Mouse (Mus musculus): ENCODE measurements around the gene Morn3. TPM values are rescaled to one million over a fixed set of nuclear protein-coding genes. Genes with fewer than 3 reads are reported as not detected.

Morn3 gene
- polyA plus RNA-seq (2015; fragmentation: Nextera tagmentation; extraction: Ambion mirVana) = 1.7 TPM in 1 of 2 replicates, not detected in the other

- no peak for ATAC-seq
- H3K9ac ChIP-seq (replicated peaks; ENCODE audit: low read depth, low read length) = no peak within 1 kb of the TSS
- no peak within 1 kb of the TSS for H3K4me3 ChIP-seq (replicated peaks; ENCODE audit: low read length)
- no peaks in the 10 kb centered on the region for H3K27me3 ChIP-seq (replicated peaks; ENCODE audit: control insufficient read depth, insufficient read depth, low read length)
- WGBS = 87% methylated on average over 3 of the region's 3 CpGs
- H3K36me3 ChIP-seq (ENCODE audit: control insufficient read depth, insufficient read depth) = no peaks in the 10 kb centered on the region
- no peak within 1 kb of the TSS for H3K27ac ChIP-seq (ENCODE audit: low read length)
- H3K9me3 ChIP-seq (ENCODE audit: control insufficient read depth, low read length) = 0 out of 2 replicates have a peak, but pooled peaks cover 2% of the 10 kb centered on the region
- H3K4me1 ChIP-seq (replicated peaks; ENCODE audit: control insufficient read depth, insufficient read depth, low read length) = peaks cover 4% of the 10 kb centered on the region
- no peak within 1 kb of the TSS for H3K4me2 ChIP-seq (ENCODE audit: low read length)
These were observed at the start of gene Morn3 for GRCm38 (mm10) chr5:123046916-123047315. TSS of gene Morn3 (minus strand) at chr5:123047016.

- WGBS = 93% methylated on average over 8 of the region's 8 CpGs
- H3K4me3 ChIP-seq (replicated peaks; ENCODE audit: low read length) = no peak overlapping the region
- no peaks in the 10 kb centered on the region for H3K9me3 ChIP-seq (ENCODE audit: control insufficient read depth, low read length)
- no peak overlapping the region for H3K27ac ChIP-seq (ENCODE audit: low read length)
- H3K27me3 ChIP-seq (replicated peaks; ENCODE audit: control insufficient read depth, insufficient read depth, low read length) = no peaks in the 10 kb centered on the region
- no peak overlapping the region for H3K9ac ChIP-seq (replicated peaks; ENCODE audit: low read depth, low read length)
- no peaks in the 10 kb centered on the region for H3K4me1 ChIP-seq (replicated peaks; ENCODE audit: control insufficient read depth, insufficient read depth, low read length)
- no peak for ATAC-seq
- no peak overlapping the region for H3K4me2 ChIP-seq (ENCODE audit: low read length)
- peaks cover 3% of the 10 kb centered on the region; the same call in 1 of the 2 replicates for H3K36me3 ChIP-seq (ENCODE audit: control insufficient read depth, insufficient read depth)
These were observed 49.5 kb upstream of the Morn3 start for GRCm38 (mm10) chr5:123096299-123096698.

GRCm38 (mm10) chr5:123094238-123094991 lies 47.6 kb upstream of the Morn3 start:
- Histone ChIP-seq H3K4me1 (replicated peaks; ENCODE audit: control insufficient read depth, insufficient read depth, low read length) (no peaks in the 10 kb centered on the region), H3K4me3 (replicated peaks; ENCODE audit: low read length) (no peak overlapping the region), H3K4me2 (ENCODE audit: low read length) (0 out of 2 replicates have a peak overlapping the region, but pooled peaks have one; percentile 7), H3K27me3 (replicated peaks; ENCODE audit: control insufficient read depth, insufficient read depth, low read length) (no peaks in the 10 kb centered on the region), H3K36me3 (ENCODE audit: control insufficient read depth, insufficient read depth) (no peaks in the 10 kb centered on the region; the same call in 1 of the 2 replicates), H3K9ac (replicated peaks; ENCODE audit: low read depth, low read length) (no peak overlapping the region), H3K9me3 (ENCODE audit: control insufficient read depth, low read length) (no peaks in the 10 kb centered on the region), H3K27ac (ENCODE audit: low read length) (no peak overlapping the region)
- 63% methylated on average over 25 of the region's 25 CpGs for WGBS
- no peak for ATAC-seq

GRCm38 (mm10) chr5:123093077-123093633 lies 46.3 kb upstream of the Morn3 start:
- Histone ChIP-seq H3K9ac (replicated peaks; ENCODE audit: low read depth, low read length) (no peak overlapping the region), H3K9me3 (ENCODE audit: control insufficient read depth, low read length) (no peaks in the 10 kb centered on the region), H3K27ac (ENCODE audit: low read length) (no peak overlapping the region), H3K4me2 (ENCODE audit: low read length) (no peak overlapping the region), H3K36me3 (ENCODE audit: control insufficient read depth, insufficient read depth) (no peaks in the 10 kb centered on the region), H3K4me3 (replicated peaks; ENCODE audit: low read length) (no peak overlapping the region), H3K27me3 (replicated peaks; ENCODE audit: control insufficient read depth, insufficient read depth, low read length) (no peaks in the 10 kb centered on the region), H3K4me1 (replicated peaks; ENCODE audit: control insufficient read depth, insufficient read depth, low read length) (no peaks in the 10 kb centered on the region)
- ATAC-seq = no peak
- 84% methylated on average over 14 of the region's 14 CpGs for WGBS

- WGBS = 86% methylated on average over 10 of the region's 10 CpGs
- Histone ChIP-seq H3K4me2 (ENCODE audit: low read length) (no peak overlapping the region), H3K9ac (replicated peaks; ENCODE audit: low read depth, low read length) (no peak overlapping the region), H3K4me1 (replicated peaks; ENCODE audit: control insufficient read depth, insufficient read depth, low read length) (no peaks in the 10 kb centered on the region), H3K36me3 (ENCODE audit: control insufficient read depth, insufficient read depth) (no peaks in the 10 kb centered on the region), H3K27me3 (replicated peaks; ENCODE audit: control insufficient read depth, insufficient read depth, low read length) (no peaks in the 10 kb centered on the region), H3K9me3 (ENCODE audit: control insufficient read depth, low read length) (no peaks in the 10 kb centered on the region), H3K4me3 (replicated peaks; ENCODE audit: low read length) (no peak overlapping the region), H3K27ac (ENCODE audit: low read length) (no peak overlapping the region)
- ATAC-seq = no peak
These were observed 43.9 kb upstream of the Morn3 start for GRCm38 (mm10) chr5:123090560-123091306.

GRCm38 (mm10) chr5:123088784-123089183 lies 42.0 kb upstream of the Morn3 start:
- WGBS = 91% methylated on average over 4 of the region's 4 CpGs
- no peak overlapping the region for H3K4me3 ChIP-seq (replicated peaks; ENCODE audit: low read length)
- H3K9ac ChIP-seq (replicated peaks; ENCODE audit: low read depth, low read length) = no peak overlapping the region
- no peaks in the 10 kb centered on the region for H3K9me3 ChIP-seq (ENCODE audit: control insufficient read depth, low read length)
- H3K4me2 ChIP-seq (ENCODE audit: low read length) = no peak overlapping the region
- H3K27me3 ChIP-seq (replicated peaks; ENCODE audit: control insufficient read depth, insufficient read depth, low read length) = no peaks in the 10 kb centered on the region
- H3K27ac ChIP-seq (ENCODE audit: low read length) = no peak overlapping the region
- no peaks in the 10 kb centered on the region for H3K4me1 ChIP-seq (replicated peaks; ENCODE audit: control insufficient read depth, insufficient read depth, low read length)
- no peak for ATAC-seq
- H3K36me3 ChIP-seq (ENCODE audit: control insufficient read depth, insufficient read depth) = no peaks in the 10 kb centered on the region

- H3K4me1 ChIP-seq (replicated peaks; ENCODE audit: control insufficient read depth, insufficient read depth, low read length) = no peaks in the 10 kb centered on the region
- H3K9ac ChIP-seq (replicated peaks; ENCODE audit: low read depth, low read length) = no peak overlapping the region
- no peaks in the 10 kb centered on the region for H3K36me3 ChIP-seq (ENCODE audit: control insufficient read depth, insufficient read depth)
- 86% methylated on average over 2 of the region's 2 CpGs for WGBS
- H3K4me3 ChIP-seq (replicated peaks; ENCODE audit: low read length) = no peak overlapping the region
- no peak for ATAC-seq
- H3K27me3 ChIP-seq (replicated peaks; ENCODE audit: control insufficient read depth, insufficient read depth, low read length) = no peaks in the 10 kb centered on the region
- H3K4me2 ChIP-seq (ENCODE audit: low read length) = no peak overlapping the region
- no peaks in the 10 kb centered on the region for H3K9me3 ChIP-seq (ENCODE audit: control insufficient read depth, low read length)
- H3K27ac ChIP-seq (ENCODE audit: low read length) = no peak overlapping the region
These were observed 39.7 kb upstream of the Morn3 start for GRCm38 (mm10) chr5:123086501-123086900.

GRCm38 (mm10) chr5:123083340-123084050 lies 36.7 kb upstream of the Morn3 start:
- 79% methylated on average over 13 of the region's 13 CpGs for WGBS

GRCm38 (mm10) chr5:123080510-123080909 lies 33.7 kb upstream of the Morn3 start:
- H3K4me1 ChIP-seq (replicated peaks; ENCODE audit: control insufficient read depth, insufficient read depth, low read length) = peaks cover 21% of the 10 kb centered on the region
- no peak overlapping the region for H3K4me3 ChIP-seq (replicated peaks; ENCODE audit: low read length)
- 96% methylated on average over 12 of the region's 13 CpGs for WGBS
- no peaks in the 10 kb centered on the region for H3K36me3 ChIP-seq (ENCODE audit: control insufficient read depth, insufficient read depth)
- no peak overlapping the region for H3K27ac ChIP-seq (ENCODE audit: low read length)
- ATAC-seq = no peak
- peaks cover 3% of the 10 kb centered on the region for H3K9me3 ChIP-seq (ENCODE audit: control insufficient read depth, low read length)
- no peak overlapping the region for H3K9ac ChIP-seq (replicated peaks; ENCODE audit: low read depth, low read length)
- H3K4me2 ChIP-seq (ENCODE audit: low read length) = no peak overlapping the region
- H3K27me3 ChIP-seq (replicated peaks; ENCODE audit: control insufficient read depth, insufficient read depth, low read length) = no peaks in the 10 kb centered on the region

More at GRCm38 (mm10) chr5:123083340-123084050, 36.7 kb upstream of the Morn3 start:
- Histone ChIP-seq H3K4me1 (replicated peaks; ENCODE audit: control insufficient read depth, insufficient read depth, low read length) (0 out of 2 replicates have a peak, but pooled peaks cover 4% of the 10 kb centered on the region), H3K9me3 (ENCODE audit: control insufficient read depth, low read length) (peaks cover 3% of the 10 kb centered on the region), H3K27me3 (replicated peaks; ENCODE audit: control insufficient read depth, insufficient read depth, low read length) (no peaks in the 10 kb centered on the region), H3K36me3 (ENCODE audit: control insufficient read depth, insufficient read depth) (no peaks in the 10 kb centered on the region), H3K9ac (replicated peaks; ENCODE audit: low read depth, low read length) (no peak overlapping the region), H3K4me2 (ENCODE audit: low read length) (no peak overlapping the region), H3K4me3 (replicated peaks; ENCODE audit: low read length) (no peak overlapping the region), H3K27ac (ENCODE audit: low read length) (no peak overlapping the region)
- no peak for ATAC-seq
